In the genomic region with DNA sequence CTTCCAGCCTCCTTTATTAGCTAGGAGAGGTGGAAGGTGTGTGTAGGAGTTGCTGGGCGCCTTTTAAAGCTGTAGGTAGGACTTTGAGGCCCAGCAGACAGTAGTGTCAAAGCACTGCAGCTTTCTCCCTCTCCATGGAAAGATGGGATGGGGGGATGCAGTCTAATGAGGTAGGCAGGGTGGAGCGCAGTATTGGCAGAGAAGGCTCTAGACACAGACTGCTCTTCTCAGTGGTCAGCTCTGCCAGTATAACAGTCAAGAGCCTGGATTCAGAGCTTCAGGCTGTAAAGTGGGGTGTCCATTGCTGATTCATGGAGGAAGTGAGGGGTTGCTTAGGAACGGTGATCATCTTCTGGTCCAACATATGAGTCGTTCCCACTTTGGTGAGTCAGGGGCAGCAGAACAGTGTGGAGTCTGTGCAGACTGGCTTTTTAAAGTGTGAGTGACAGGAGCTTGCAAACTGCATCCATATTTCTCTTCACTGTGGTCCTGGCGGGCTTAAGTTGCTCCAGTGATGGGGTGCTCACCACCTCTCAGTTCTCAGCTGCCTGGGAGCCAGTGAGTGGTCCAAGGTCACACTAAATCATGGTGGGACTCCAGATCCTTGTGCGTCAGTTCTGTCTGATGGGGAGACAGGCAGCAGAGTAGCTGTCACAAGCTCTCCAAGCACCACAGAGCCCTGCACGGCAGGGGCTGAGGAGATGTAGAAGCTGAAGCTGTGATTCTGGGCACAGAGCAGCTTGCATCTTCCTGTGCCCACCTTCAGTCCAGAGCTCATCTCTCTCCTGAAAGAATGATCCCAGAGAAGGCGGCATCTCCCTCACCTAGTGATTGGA, we compare ENCODE assay signal across 9 mouse cellular contexts. TPM values are rescaled to one million over a fixed set of nuclear protein-coding genes. Genes with fewer than 3 reads are reported as not detected.
DNase-seq lines count a peak whose midpoint lies in the region; ATAC-seq and TF ChIP-seq lines count a peak whose summit lies in the region.
"Had no signal": no experiment of that assay in that cellular context is flagged by ENCODE, and none has a peak within 500 bp of the region (broad histone marks: within the 10 kb centered on the region; RNA-seq: fewer than 3 reads in every experiment).

No protein-coding gene starts in this region.

- H3K4me1 ChIP-seq in forebrain, embryonic 12.5 days = peaks cover 50% of the 10 kb centered on the region
- H3K4me1 ChIP-seq in liver, embryonic 14.5 days (replicated peaks; ENCODE audit: control insufficient read depth in 2 of 2, insufficient read depth in 2 of 2, low read length in 1 of 2) = peaks cover 32% of the 10 kb centered on the region in 2 experiments

- no peak for ATAC-seq in forebrain, embryonic 12.5 days (ENCODE audit: low FRiP score)
- no peak for ATAC-seq in liver, embryonic 14.5 days (ENCODE audit: insufficient read depth)
- ATAC-seq: Patski had no signal

- H3K79me2 ChIP-seq in C2C12 (ENCODE audit: control insufficient read depth, insufficient read depth) = peaks cover 53% of the 10 kb centered on the region

- peak overlapping the region; percentile 92 for H3K4me3 ChIP-seq in gastrocnemius, adult 2 months
- H3K4me3 ChIP-seq in C2C12 (ENCODE audit: insufficient read depth, poor library complexity, severe bottlenecking) = peak overlapping the region; percentile 82
- peak overlapping the region; percentile 80 for H3K4me3 ChIP-seq in forebrain, embryonic 12.5 days (replicated peaks)
- H3K4me3 ChIP-seq in liver, embryonic 14.5 days (ENCODE audit: insufficient read depth in 1 of 2, low read depth in 2 of 2, low read length in 2 of 2) = peak overlapping the region; percentile 80 to 90

- H3K9me3 ChIP-seq in forebrain, embryonic 12.5 days = no peaks in the 10 kb centered on the region
- H3K9me3 ChIP-seq in liver, embryonic 14.5 days (ENCODE audit: control insufficient read depth, low read length) = no peaks in the 10 kb centered on the region

- H3ac ChIP-seq in C2C12 (ENCODE audit: control insufficient read depth, insufficient read length, low read depth) = peak overlapping the region; percentile 71

- no peak for DNase-seq in gastrocnemius, adult 2 months
- no peak for DNase-seq in gastrocnemius, postnatal 25 days
- DNase-seq in liver, embryonic 14.5 days (ENCODE audit: low read depth in 3 of 3, low spot score in 3 of 3) = no peak
- no peak for DNase-seq in ovary, postnatal 36 days (ENCODE audit: low spot score)
- DNase-seq in left cerebral cortex, adult 11 months (ENCODE audit: low spot score) = no peak
- DNase-seq in spleen, postnatal 10 days (ENCODE audit: low spot score in 2 of 2) = no peak

- peaks cover 15% of the 10 kb centered on the region for H3K36me3 ChIP-seq in C2C12 (ENCODE audit: control insufficient read depth, insufficient read depth)
- H3K36me3 ChIP-seq in forebrain, embryonic 12.5 days (replicated peaks) = peaks cover 20% of the 10 kb centered on the region
- peaks cover 2% of the 10 kb centered on the region; the same call in 1 of the 2 replicates for H3K36me3 ChIP-seq in liver, embryonic 14.5 days (replicated peaks; ENCODE audit: control insufficient read depth, insufficient read depth, low read depth)

- intact Hi-C loops in gastrocnemius, adult 2 months (cut with DNase I) = no loop called here

- H3K9ac ChIP-seq in forebrain, embryonic 12.5 days = peak overlapping the region; percentile 84
- peak overlapping the region; percentile 80 for H3K9ac ChIP-seq in liver, embryonic 14.5 days (replicated peaks)

- H3K4me2 ChIP-seq in forebrain, embryonic 12.5 days = peak overlapping the region; percentile 89
- peak overlapping the region; percentile 97 for H3K4me2 ChIP-seq in liver, embryonic 14.5 days (ENCODE audit: low read depth)

- TF ChIP-seq EP300 in liver, embryonic 14.5 days (IDR thresholded peaks at IDR 0.05; ENCODE audit: low read depth) = no peak

- WGBS in forebrain, embryonic 12.5 days = 86% methylated on average over 8 of the region's 8 CpGs
- WGBS in liver, embryonic 14.5 days (ENCODE audit: insufficient replicate concordance) = 57% methylated on average over 8 of the region's 8 CpGs

- peaks cover 24% of the 10 kb centered on the region for H3K79me3 ChIP-seq in C2C12 (ENCODE audit: low read depth)

- peak overlapping the region; percentile 97 for H3K27ac ChIP-seq in gastrocnemius, adult 2 months
- H3K27ac ChIP-seq in forebrain, embryonic 12.5 days = peak overlapping the region; percentile 97
- peak overlapping the region; percentile 30 for H3K27ac ChIP-seq in liver, embryonic 14.5 days

- H3K27me3 ChIP-seq in C2C12 (ENCODE audit: control insufficient read depth, insufficient read depth, insufficient read length) = no peaks in the 10 kb centered on the region
- H3K27me3 ChIP-seq in forebrain, embryonic 12.5 days = no peaks in the 10 kb centered on the region
- no peaks in the 10 kb centered on the region for H3K27me3 ChIP-seq in liver, embryonic 14.5 days (ENCODE audit: control insufficient read depth, insufficient read depth, low read length)
- H3K27me3 ChIP-seq: Patski had no signal

- no peak for TF ChIP-seq CTCF in gastrocnemius, adult 2 months (IDR thresholded peaks at IDR 0.05)
- no peak for TF ChIP-seq CTCF in C2C12 (IDR thresholded peaks at IDR 0.05; ENCODE audit: control insufficient read depth, insufficient read depth, insufficient read length)
- no peak for TF ChIP-seq CTCF in liver, embryonic 14.5 days (IDR thresholded peaks at IDR 0.05; ENCODE audit: low read depth)

TF ChIP-seq in C2C12, 6 proteins besides CTCF, POLR2A, EP300 and RAD21:
- TF ChIP-seq USF1 (IDR thresholded peaks at IDR 0.05; ENCODE audit: low read depth) (no peak), FOSL1 (IDR thresholded peaks at IDR 0.05; ENCODE audit: insufficient read depth, low read length, poor library complexity, severe bottlenecking) (no peak), MYOG (IDR thresholded peaks at IDR 0.05; ENCODE audit: control insufficient read depth, extremely low read depth, insufficient read length) (no peak), MYOD1 (IDR thresholded peaks at IDR 0.05; ENCODE audit: control insufficient read depth, insufficient read length, low read depth) (no peak), CEBPB (IDR thresholded peaks at IDR 0.05; ENCODE audit: low read depth) (no peak), MAX (IDR thresholded peaks at IDR 0.05) (no peak)
TF ChIP-seq in C2C12: peak in this region for 0.

RNA-seq across cellular contexts. Expression of gene Tbc1d17, which starts 2.1 kb away (rescaled TPM):
- total RNA-seq in gastrocnemius, adult 2 months (2021) = 10 to 100 TPM; 40.8 to 56.4 TPM
- 10 to 100 TPM; 38.6 to 41.2 TPM for total RNA-seq in gastrocnemius, postnatal 25 days (2021)
- 38.4 TPM for polyA plus RNA-seq in C2C12 (2012; fragmentation: generic; extraction: Trizol)
- 80.7 and 83.8 TPM in 2 replicates for polyA plus RNA-seq in forebrain, embryonic 12.5 days (2016; fragmentation: Nextera tagmentation; extraction: Ambion mirVana)
- polyA plus RNA-seq in liver, embryonic 14.5 days (2012; rRNA removed) = 12.9 and 16.2 TPM in 2 replicates
- polyA plus RNA-seq in liver, embryonic 14.5 days (2014; fragmentation: Nextera tagmentation; extraction: Ambion mirVana) = 18.3 and 20.2 TPM in 2 replicates

RNA-seq across cellular contexts. Expression of gene Akt1s1, which starts 2.2 kb away (rescaled TPM):
- total RNA-seq in gastrocnemius, adult 2 months (2021) = 100 to 1,000 TPM; 128 to 137 TPM
- 100 to 1,000 TPM; 103 to 113 TPM for total RNA-seq in gastrocnemius, postnatal 25 days (2021)
- polyA plus RNA-seq in C2C12 (2012; fragmentation: generic; extraction: Trizol) = 208 TPM
- polyA plus RNA-seq in forebrain, embryonic 12.5 days (2016; fragmentation: Nextera tagmentation; extraction: Ambion mirVana) = 95.2 and 96.0 TPM in 2 replicates
- polyA plus RNA-seq in liver, embryonic 14.5 days (2012; rRNA removed) = 25.8 and 36.4 TPM in 2 replicates
- 10.0 and 10.6 TPM in 2 replicates for polyA plus RNA-seq in liver, embryonic 14.5 days (2014; fragmentation: Nextera tagmentation; extraction: Ambion mirVana)

RNA-seq across cellular contexts. Expression of gene Pnkp, which starts 5.9 kb away (rescaled TPM):
- total RNA-seq in gastrocnemius, adult 2 months (2021) = 10 to 100 TPM; 19.4 to 21.2 TPM
- total RNA-seq in gastrocnemius, postnatal 25 days (2021) = 10 to 100 TPM; 15.6 to 15.8 TPM
- polyA plus RNA-seq in C2C12 (2012; fragmentation: generic; extraction: Trizol) = 32.0 TPM
- polyA plus RNA-seq in forebrain, embryonic 12.5 days (2016; fragmentation: Nextera tagmentation; extraction: Ambion mirVana) = 37.8 and 39.1 TPM in 2 replicates
- polyA plus RNA-seq in liver, embryonic 14.5 days (2012; rRNA removed) = 12.7 and 14.3 TPM in 2 replicates
- 15.6 and 17.0 TPM in 2 replicates for polyA plus RNA-seq in liver, embryonic 14.5 days (2014; fragmentation: Nextera tagmentation; extraction: Ambion mirVana)

RNA-seq across cellular contexts. Expression of gene Ptov1, which starts 18.6 kb away (rescaled TPM):
- total RNA-seq in gastrocnemius, adult 2 months (2021) = 100 to 1,000 TPM; 126 to 137 TPM
- total RNA-seq in gastrocnemius, postnatal 25 days (2021) = 100 to 1,000 TPM; 116 to 125 TPM
- polyA plus RNA-seq in C2C12 (2012; fragmentation: generic; extraction: Trizol) = 221 TPM
- polyA plus RNA-seq in forebrain, embryonic 12.5 days (2016; fragmentation: Nextera tagmentation; extraction: Ambion mirVana) = 595 and 609 TPM in 2 replicates
- 47.3 and 54.1 TPM in 2 replicates for polyA plus RNA-seq in liver, embryonic 14.5 days (2012; rRNA removed)
- polyA plus RNA-seq in liver, embryonic 14.5 days (2014; fragmentation: Nextera tagmentation; extraction: Ambion mirVana) = 35.0 and 42.1 TPM in 2 replicates

RNA-seq across cellular contexts. Expression of gene Atf5, which starts 34.5 kb away (rescaled TPM):
- total RNA-seq in gastrocnemius, adult 2 months (2021) = 100 to 1,000 TPM in 1 of 2 experiments, 10 to 100 TPM in 1; 74.7 to 115 TPM
- 10 to 100 TPM; 57.2 to 70.6 TPM for total RNA-seq in gastrocnemius, postnatal 25 days (2021)
- 290 TPM for polyA plus RNA-seq in C2C12 (2012; fragmentation: generic; extraction: Trizol)
- 6.9 and 7.1 TPM in 2 replicates for polyA plus RNA-seq in forebrain, embryonic 12.5 days (2016; fragmentation: Nextera tagmentation; extraction: Ambion mirVana)
- polyA plus RNA-seq in liver, embryonic 14.5 days (2012; rRNA removed) = 33.8 and 36.4 TPM in 2 replicates
- polyA plus RNA-seq in liver, embryonic 14.5 days (2014; fragmentation: Nextera tagmentation; extraction: Ambion mirVana) = 2.5 TPM in 2 replicates

Comparison
In these comparisons a context has a peak if more than half of its experiments do, and no peak if none do; other contexts are left out.
1. H3K27ac ChIP-seq: peak in every context shown above with its lines; median percentile 97 in gastrocnemius, adult 2 months; 97 in forebrain, embryonic 12.5 days; 30 in liver, embryonic 14.5 days.